Mouse (Mus musculus) intestine, embryonic 14.5 days (tissue): ENCODE data around the gene Nlgn1. TPM values are rescaled to one million over a fixed set of nuclear protein-coding genes. Genes with fewer than 3 reads are reported as not detected.

Source experiments
- ATAC-seq: fragments of 200-750 bp; cut with Nextera tagmentation; replicated peaks from 2 replicates; pipeline ENCODE4 v1.8.0; 2017; ENCODE audit warnings: low read depth, moderate number of reproducible peaks, moderate TSS enrichment, moderate library complexity; ENCODE audit not compliant: low FRiP score, low TSS enrichment
- DNase-seq: peaks from one replicate; pipeline ENCODE4 v3.0.0-alpha.2; 2018; ENCODE audit warnings: low spot score
- H3K27ac ChIP-seq: fragments of 300-500 bp; sonication (generic); 2 replicates; pipeline ENCODE4 v1.5.1; 2014; ENCODE audit warnings: low read depth, mild to moderate bottlenecking, control low read depth
- H3K27me3 ChIP-seq: fragments of 300-500 bp; sonication (generic); replicated peaks from 2 replicates; pipeline ENCODE4 v1.6.1; 2014; ENCODE audit warnings: low read length, control low read depth; ENCODE audit not compliant: control insufficient read depth, insufficient read depth
- H3K36me3 ChIP-seq: fragments of 300-500 bp; sonication (generic); 2 replicates; pipeline ENCODE4 v1.6.1; 2014; ENCODE audit warnings: low read length, control low read depth; ENCODE audit not compliant: control insufficient read depth, insufficient read depth
- H3K4me1 ChIP-seq: fragments of 300-500 bp; sonication (generic); replicated peaks from 2 replicates; pipeline ENCODE4 v1.6.1; 2014; ENCODE audit warnings: low read length, control low read depth, mixed read lengths; ENCODE audit not compliant: control insufficient read depth, insufficient read depth
- H3K4me2 ChIP-seq: fragments of 300-500 bp; sonication (generic); 2 replicates; pipeline ENCODE4 v1.6.1; 2014; ENCODE audit warnings: low read length
- H3K4me3 ChIP-seq: fragments of 300-500 bp; sonication (generic); 2 replicates; pipeline ENCODE4 v1.5.1; 2014; ENCODE audit warnings: low read depth, low read length, control low read depth, mixed read lengths
- H3K9ac ChIP-seq: fragments of 300-500 bp; sonication (generic); 2 replicates; pipeline ENCODE4 v1.6.1; 2014; ENCODE audit warnings: mild to moderate bottlenecking, low read length
- H3K9me3 ChIP-seq: fragments of 300-500 bp; sonication (generic); 2 replicates; pipeline ENCODE4 v1.6.1; 2016; ENCODE audit warnings: low read length, control low read depth; ENCODE audit not compliant: control insufficient read depth
- WGBS: fragments of 180-500 bp; shearing (Covaris S2); extraction: QIAGEN DNeasy Blood & Tissue Kit; methylation state at CpG from one replicate; pipeline ENCODE4 v1.1.7; 2014; 5-methylcytosine and 5-hydroxymethylcytosine counted together
- polyA plus RNA-seq: library from polyadenylated mRNA; unstranded; fragments of >200 nt; fragmentation: Nextera tagmentation; extraction: Ambion mirVana; gene quantifications from 2 replicates; pipeline ENCODE4 v1.2.1, GENCODE M21; 2014

The Nlgn1 gene
- polyA plus RNA-seq, 1 experiment from 2014 or later = 2.7 TPM

DNA sequence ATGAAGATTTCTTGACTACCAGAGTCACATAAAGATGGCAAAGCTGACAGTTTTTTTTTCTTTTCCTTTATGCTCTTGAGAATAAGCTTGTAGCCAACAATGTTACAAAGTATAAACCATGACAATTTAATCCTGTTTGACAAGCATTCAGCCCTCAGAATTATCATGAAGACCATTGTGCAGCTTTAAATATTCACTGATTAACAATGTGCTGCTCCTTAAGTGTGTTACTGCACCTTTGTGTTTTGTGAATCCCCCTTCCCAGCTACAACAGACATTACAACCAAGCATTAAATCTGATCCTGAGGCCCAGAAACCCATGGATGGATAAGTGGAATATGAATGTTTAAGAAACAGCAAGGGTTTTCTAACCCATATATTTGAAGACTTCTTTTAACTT is 434.8 kb downstream of the Nlgn1 start:
- H3K4me3 ChIP-seq = no peak overlapping the region
- ATAC-seq (no peak), DNase-seq (no peak)
- no peak overlapping the region for H3K4me2 ChIP-seq
- no peaks in the 10 kb centered on the region for H3K36me3 ChIP-seq
- no peaks in the 10 kb centered on the region for H3K27me3 ChIP-seq
- 0 out of 2 replicates have a peak, but pooled peaks cover 7% of the 10 kb centered on the region for H3K9me3 ChIP-seq
- H3K27ac ChIP-seq = no peak overlapping the region
- no peaks in the 10 kb centered on the region for H3K4me1 ChIP-seq
- no peak overlapping the region for H3K9ac ChIP-seq

GRCm38 (mm10) chr3:25884797-25885196 is 447.5 kb downstream of the Nlgn1 start:
- 68% methylated on average over 2 of the region's 2 CpGs for WGBS
- Histone ChIP-seq H3K36me3 (no peaks in the 10 kb centered on the region), H3K4me2 (no peak overlapping the region), H3K27me3 (no peaks in the 10 kb centered on the region), H3K4me3 (no peak overlapping the region), H3K27ac (no peak overlapping the region), H3K4me1 (no peaks in the 10 kb centered on the region), H3K9me3 (no peaks in the 10 kb centered on the region), H3K9ac (no peak overlapping the region)
- no peak for ATAC-seq
- no peak for DNase-seq

DNA sequence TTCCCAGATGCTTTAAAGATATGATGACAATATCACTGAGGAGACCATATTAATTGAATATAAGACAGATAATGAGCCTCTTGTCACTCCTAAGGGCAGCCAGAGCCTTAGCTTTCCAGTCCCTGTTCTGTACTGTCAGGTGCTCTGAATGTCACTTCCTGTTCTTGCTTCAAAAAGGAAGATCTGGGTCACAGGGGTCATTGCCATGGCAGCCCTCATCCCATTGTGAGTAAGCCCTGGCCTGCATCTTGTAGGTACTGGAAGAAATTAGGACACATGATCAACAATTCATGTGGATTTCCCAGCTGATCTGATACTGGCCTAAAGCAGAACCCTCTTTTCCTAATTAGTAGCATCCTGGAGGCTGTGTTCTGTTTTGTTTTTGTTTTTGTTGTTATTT is 463.1 kb downstream of the Nlgn1 start:
- H3K27ac ChIP-seq = no peak overlapping the region
- H3K4me3 ChIP-seq = no peak overlapping the region
- no peaks in the 10 kb centered on the region for H3K9me3 ChIP-seq
- H3K4me1 ChIP-seq = no peaks in the 10 kb centered on the region
- H3K36me3 ChIP-seq = no peaks in the 10 kb centered on the region
- no peaks in the 10 kb centered on the region for H3K27me3 ChIP-seq
- DNase-seq = no peak
- ATAC-seq = no peak
- H3K4me2 ChIP-seq = no peak overlapping the region
- H3K9ac ChIP-seq = no peak overlapping the region

DNA sequence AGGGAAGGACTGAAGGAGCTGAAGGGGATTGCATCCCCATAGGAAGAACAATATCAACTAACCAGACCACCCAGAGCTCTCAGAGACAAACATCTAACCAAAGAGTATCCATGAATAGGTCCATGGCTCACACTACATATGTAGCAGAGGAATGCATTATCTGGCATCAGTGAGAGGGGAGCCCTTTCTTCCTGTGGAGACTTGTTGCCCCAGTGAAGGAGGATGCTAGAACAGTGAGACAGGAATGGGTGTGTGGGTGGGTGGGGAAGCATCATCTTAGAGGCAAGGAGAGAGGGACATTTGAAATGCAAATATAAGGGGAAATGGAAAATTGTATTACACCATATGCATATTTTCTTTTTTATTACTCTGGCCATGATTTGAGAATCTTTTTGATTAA is 473.9 kb downstream of the Nlgn1 start:
- no peak overlapping the region for H3K9ac ChIP-seq
- ATAC-seq (no peak), DNase-seq (no peak)
- H3K4me3 ChIP-seq = no peak overlapping the region
- no peaks in the 10 kb centered on the region for H3K9me3 ChIP-seq
- no peak overlapping the region for H3K4me2 ChIP-seq
- no peaks in the 10 kb centered on the region for H3K27me3 ChIP-seq
- no peaks in the 10 kb centered on the region for H3K4me1 ChIP-seq
- H3K36me3 ChIP-seq = no peaks in the 10 kb centered on the region
- no peak overlapping the region for H3K27ac ChIP-seq

GRCm38 (mm10) chr3:25844686-25845462 is 487.4 kb downstream of the Nlgn1 start:
- no peaks in the 10 kb centered on the region for H3K27me3 ChIP-seq
- ATAC-seq (no peak), DNase-seq (no peak)
- 89% methylated on average over 7 of the region's 7 CpGs for WGBS
- H3K4me3 ChIP-seq = no peak overlapping the region
- H3K9me3 ChIP-seq = no peaks in the 10 kb centered on the region
- no peaks in the 10 kb centered on the region for H3K4me1 ChIP-seq
- no peak overlapping the region for H3K27ac ChIP-seq
- H3K36me3 ChIP-seq = no peaks in the 10 kb centered on the region
- H3K4me2 ChIP-seq = no peak overlapping the region
- no peak overlapping the region for H3K9ac ChIP-seq

- ATAC-seq (no peak), DNase-seq (no peak)
- Histone ChIP-seq H3K4me2 (no peak overlapping the region), H3K27ac (no peak overlapping the region), H3K4me1 (no peaks in the 10 kb centered on the region), H3K9me3 (no peaks in the 10 kb centered on the region), H3K9ac (no peak overlapping the region), H3K27me3 (no peaks in the 10 kb centered on the region), H3K4me3 (no peak overlapping the region), H3K36me3 (no peaks in the 10 kb centered on the region)
- WGBS = 78% methylated on average over 2 of the region's 2 CpGs
Observed at GRCm38 (mm10) chr3:25830237-25830636, 502.0 kb downstream of the Nlgn1 start.

DNA sequence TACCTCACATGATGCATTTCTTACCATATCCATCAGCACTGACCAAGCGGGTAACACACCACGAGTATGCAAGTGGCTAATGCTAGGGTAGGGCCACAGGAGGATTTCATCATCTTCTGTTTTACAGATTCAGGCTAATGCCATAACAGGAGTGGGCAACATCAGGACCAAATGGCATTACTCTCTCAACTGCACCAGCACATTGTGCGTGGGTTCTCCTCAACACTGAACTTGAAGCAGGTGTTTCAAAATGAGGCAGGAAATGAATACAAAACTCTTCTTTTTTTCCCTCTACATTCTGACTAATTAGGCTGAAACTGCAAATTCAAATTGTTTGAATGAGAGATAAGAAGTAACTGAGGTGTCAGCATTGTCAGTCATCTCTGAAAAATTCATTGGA is 518.9 kb downstream of the Nlgn1 start:
- Histone ChIP-seq H3K4me3 (no peak overlapping the region), H3K4me1 (no peaks in the 10 kb centered on the region), H3K36me3 (no peaks in the 10 kb centered on the region), H3K27ac (no peak overlapping the region), H3K9ac (no peak overlapping the region), H3K4me2 (no peak overlapping the region), H3K9me3 (no peaks in the 10 kb centered on the region), H3K27me3 (no peaks in the 10 kb centered on the region)
- 89% methylated on average over 3 of the region's 3 CpGs for WGBS
- DNase-seq (no peak), ATAC-seq (no peak)

GRCm38 (mm10) chr3:25807559-25807958 is 524.7 kb downstream of the Nlgn1 start:
- H3K9me3 ChIP-seq = no peaks in the 10 kb centered on the region
- H3K27ac ChIP-seq = no peak overlapping the region
- no peaks in the 10 kb centered on the region for H3K4me1 ChIP-seq

DNA sequence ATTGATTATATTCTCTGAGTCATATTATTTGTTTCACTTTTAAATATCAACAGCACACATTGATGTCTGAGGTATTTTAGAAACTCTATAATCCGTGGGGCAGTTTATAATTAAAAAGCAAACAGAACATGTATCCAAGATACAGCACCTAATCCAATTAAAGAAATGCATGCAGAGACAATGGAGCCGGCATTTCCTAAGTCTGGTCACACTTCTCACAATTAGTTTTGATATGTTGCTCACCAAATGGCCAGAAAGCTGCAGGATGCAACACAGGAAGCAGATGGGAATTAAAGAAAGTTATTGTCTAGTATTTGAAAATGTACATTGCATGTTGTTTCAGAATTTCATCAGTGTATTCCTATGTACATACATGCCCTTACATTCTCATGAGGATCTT is 550.6 kb downstream of the Nlgn1 start:
- Histone ChIP-seq H3K4me3 (no peak overlapping the region), H3K9ac (no peak overlapping the region), H3K9me3 (no peaks in the 10 kb centered on the region), H3K36me3 (no peaks in the 10 kb centered on the region), H3K4me1 (no peaks in the 10 kb centered on the region), H3K27ac (no peak overlapping the region), H3K27me3 (no peaks in the 10 kb centered on the region), H3K4me2 (no peak overlapping the region)
- ATAC-seq (no peak), DNase-seq (no peak)
- WGBS = 74% methylated on average over 2 of the region's 2 CpGs

More at GRCm38 (mm10) chr3:25807559-25807958, 524.7 kb downstream of the Nlgn1 start:
- no peaks in the 10 kb centered on the region for H3K27me3 ChIP-seq
- no peak for ATAC-seq
- WGBS = 36% methylated on average over 3 of the region's 3 CpGs
- H3K36me3 ChIP-seq = no peaks in the 10 kb centered on the region
- DNase-seq = no peak
- H3K9ac ChIP-seq = no peak overlapping the region
- H3K4me2 ChIP-seq = no peak overlapping the region
- no peak overlapping the region for H3K4me3 ChIP-seq
